Mouse (Mus musculus): ENCODE data around the gene Gm28635. TPM values are rescaled to one million over a fixed set of nuclear protein-coding genes. Genes with fewer than 3 reads are reported as not detected.
A peak's percentile ranks its signal among the peaks of the same experiment; 100 is the strongest.

The Gm28635 gene
- polyA plus RNA-seq, 1 experiment: not detected

- WGBS: 76% methylated on average over 3 of the region's 3 CpGs
- Histone ChIP-seq H3K27ac (ENCODE audit: control insufficient read depth, insufficient read depth, low read depth, low read length, poor library complexity) (no peak overlapping the region), H3K4me1 (ENCODE audit: control insufficient read depth, insufficient read depth, low read length) (peaks cover 1% of the 10 kb centered on the region), H3K4me3 (replicated peaks; ENCODE audit: control insufficient read depth, low read depth, low read length) (no peak overlapping the region)
- TF ChIP-seq POLR2A (IDR thresholded peaks at IDR 0.05; ENCODE audit: borderline replicate concordance, control insufficient read depth, low read depth, low read length) (no peak), CTCF (IDR thresholded peaks at IDR 0.05; ENCODE audit: control insufficient read depth, insufficient read depth, low read length) (no peak)
These were observed 50.8 kb downstream of the Gm28635 start for GRCm38 (mm10) chr2:84627036-84627435.

DNA sequence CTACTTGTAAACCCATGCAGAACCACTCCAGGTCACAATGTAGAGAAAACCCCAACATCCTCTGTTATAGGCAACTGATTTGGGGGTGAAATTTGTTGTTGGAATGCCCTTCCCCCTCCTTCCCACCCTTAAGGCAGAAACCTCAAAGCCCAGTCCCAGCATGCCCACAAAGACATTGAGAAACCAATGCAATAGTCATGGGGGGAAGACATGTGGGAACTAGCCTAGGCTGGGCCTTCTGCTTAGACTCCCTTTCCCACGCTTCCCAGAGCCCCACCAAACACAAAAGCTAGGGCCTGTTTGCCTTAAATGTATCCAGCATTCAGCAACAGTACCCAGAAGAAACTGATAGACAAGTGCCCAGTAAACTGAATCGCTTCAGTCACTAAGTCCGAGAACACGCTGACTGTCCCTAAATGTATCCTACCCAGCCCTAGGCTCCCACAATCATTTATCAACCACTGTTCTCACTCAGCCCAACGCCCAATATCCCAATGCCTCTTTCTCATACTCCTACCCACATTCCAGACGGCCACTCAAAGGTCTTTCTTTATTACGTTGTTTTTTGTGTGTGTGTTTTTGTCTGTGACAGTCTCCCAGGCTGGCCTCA is 51.4 kb downstream of the Gm28635 start:
- 79% methylated on average over 7 of the region's 7 CpGs for WGBS
- H3K4me3 ChIP-seq (replicated peaks; ENCODE audit: control insufficient read depth, low read depth, low read length): no peak overlapping the region
- no peak overlapping the region for H3K27ac ChIP-seq (ENCODE audit: control insufficient read depth, insufficient read depth, low read depth, low read length, poor library complexity)
- peaks cover 1% of the 10 kb centered on the region for H3K4me1 ChIP-seq (ENCODE audit: control insufficient read depth, insufficient read depth, low read length)
- TF ChIP-seq POLR2A (IDR thresholded peaks at IDR 0.05; ENCODE audit: borderline replicate concordance, control insufficient read depth, low read depth, low read length) (no peak), CTCF (IDR thresholded peaks at IDR 0.05; ENCODE audit: control insufficient read depth, insufficient read depth, low read length) (no peak)

DNA sequence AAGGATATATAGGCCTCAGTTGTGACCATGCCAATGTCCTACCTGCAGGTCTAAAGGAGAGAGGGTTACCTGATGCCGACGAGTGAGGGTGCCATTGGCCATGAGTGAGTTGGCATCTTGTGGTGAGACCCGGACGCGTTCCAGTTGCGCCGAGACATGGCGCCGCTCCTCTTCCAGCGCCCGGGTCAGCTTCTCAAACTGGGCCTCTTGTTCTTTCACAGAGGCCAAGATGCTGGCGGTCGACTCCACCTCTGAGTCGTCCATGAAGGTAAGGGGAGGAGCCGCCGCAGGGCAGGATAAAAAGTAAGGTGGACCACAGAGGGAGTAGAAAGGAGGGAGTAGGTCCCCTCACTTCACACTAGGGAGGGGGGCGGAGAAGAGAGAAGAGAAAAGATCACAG is 53.6 kb downstream of the Gm28635 start:
- WGBS: 92% methylated on average over 17 of the region's 17 CpGs
- no peak for TF ChIP-seq CTCF (IDR thresholded peaks at IDR 0.05; ENCODE audit: control insufficient read depth, insufficient read depth, low read length)
- no peak for TF ChIP-seq POLR2A (IDR thresholded peaks at IDR 0.05; ENCODE audit: borderline replicate concordance, control insufficient read depth, low read depth, low read length)
- peak overlapping the region; percentile 19; the same call in 1 of the 2 replicates for H3K27ac ChIP-seq (ENCODE audit: control insufficient read depth, insufficient read depth, low read depth, low read length, poor library complexity)
- H3K4me1 ChIP-seq (ENCODE audit: control insufficient read depth, insufficient read depth, low read length): peaks cover 1% of the 10 kb centered on the region
- no peak overlapping the region for H3K4me3 ChIP-seq (replicated peaks; ENCODE audit: control insufficient read depth, low read depth, low read length)

- no peak overlapping the region for H3K4me3 ChIP-seq (replicated peaks; ENCODE audit: control insufficient read depth, low read depth, low read length)
- peaks cover 1% of the 10 kb centered on the region for H3K4me1 ChIP-seq (ENCODE audit: control insufficient read depth, insufficient read depth, low read length)
- no peak overlapping the region for H3K27ac ChIP-seq (ENCODE audit: control insufficient read depth, insufficient read depth, low read depth, low read length, poor library complexity)
- no peak for TF ChIP-seq CTCF (IDR thresholded peaks at IDR 0.05; ENCODE audit: control insufficient read depth, insufficient read depth, low read length)
- no peak for TF ChIP-seq POLR2A (IDR thresholded peaks at IDR 0.05; ENCODE audit: borderline replicate concordance, control insufficient read depth, low read depth, low read length)
- WGBS: 23% methylated on average over 3 of the region's 3 CpGs
These were observed 54.3 kb downstream of the Gm28635 start for GRCm38 (mm10) chr2:84623428-84624119.

DNA sequence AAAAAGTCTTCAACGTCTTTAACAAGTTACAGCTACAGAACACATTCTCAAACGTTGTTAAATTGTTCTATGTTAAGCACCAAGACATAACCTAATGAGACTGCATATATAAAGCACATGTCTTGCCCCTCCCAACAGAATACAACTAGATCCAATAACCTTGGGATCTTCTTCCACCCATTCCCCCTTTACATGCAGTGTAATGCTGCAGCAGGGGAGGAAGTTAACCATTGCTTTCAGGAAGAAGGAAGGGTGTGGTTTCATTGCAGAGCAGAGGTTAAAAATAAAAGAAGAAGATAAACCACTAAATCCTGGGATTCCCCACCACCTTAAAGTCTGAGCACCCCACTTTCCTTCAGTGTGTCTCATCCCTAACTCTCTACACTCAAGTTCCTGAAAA is 55.2 kb downstream of the Gm28635 start:
- TF ChIP-seq CTCF (IDR thresholded peaks at IDR 0.05; ENCODE audit: control insufficient read depth, insufficient read depth, low read length) (no peak), POLR2A (IDR thresholded peaks at IDR 0.05; ENCODE audit: borderline replicate concordance, control insufficient read depth, low read depth, low read length) (no peak)
- peaks cover 1% of the 10 kb centered on the region for H3K4me1 ChIP-seq (ENCODE audit: control insufficient read depth, insufficient read depth, low read length)
- WGBS: 53% methylated on average over 2 of the region's 2 CpGs
- H3K4me3 ChIP-seq (replicated peaks; ENCODE audit: control insufficient read depth, low read depth, low read length): no peak overlapping the region
- H3K27ac ChIP-seq (ENCODE audit: control insufficient read depth, insufficient read depth, low read depth, low read length, poor library complexity): no peak overlapping the region

DNA sequence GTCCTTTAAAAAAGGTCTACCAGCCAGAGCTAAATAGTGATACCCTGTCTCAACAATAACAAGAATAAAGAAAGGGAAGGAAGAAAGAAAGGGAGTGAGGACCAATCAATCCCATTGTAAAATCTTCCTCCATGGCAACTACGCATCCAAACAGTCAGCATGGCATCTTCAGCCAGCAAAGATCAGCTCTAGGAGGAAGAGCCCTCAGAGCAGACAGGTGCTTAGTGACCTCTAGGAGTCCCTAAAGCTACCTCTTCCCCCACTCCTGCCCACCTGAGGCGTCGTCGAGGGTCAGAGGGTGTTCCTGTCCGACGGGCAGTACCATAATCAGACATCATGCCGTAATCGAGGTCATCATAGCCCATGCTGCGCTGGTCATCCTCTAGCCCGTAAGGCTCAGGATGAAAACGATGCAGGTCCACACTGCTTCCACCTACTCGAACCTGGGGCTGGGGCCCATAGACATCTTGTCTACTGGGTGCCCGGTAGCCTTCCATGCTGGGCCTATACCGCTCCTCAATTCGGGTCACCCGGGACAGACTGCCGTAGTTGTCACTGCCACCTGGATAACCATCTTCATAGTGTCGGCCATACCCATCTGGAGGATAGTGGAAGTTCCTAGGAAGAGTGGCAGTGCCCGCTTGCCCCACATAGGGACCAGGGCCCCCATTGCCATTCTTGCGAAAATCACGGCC is 58.0 kb downstream of the Gm28635 start:
- Histone ChIP-seq H3K27ac (ENCODE audit: control insufficient read depth, insufficient read depth, low read depth, low read length, poor library complexity) (no peak overlapping the region), H3K4me1 (ENCODE audit: control insufficient read depth, insufficient read depth, low read length) (peaks cover 1% of the 10 kb centered on the region; the same call in 1 of the 2 replicates), H3K4me3 (replicated peaks; ENCODE audit: control insufficient read depth, low read depth, low read length) (no peak overlapping the region)
- WGBS: 89% methylated on average over 21 of the region's 21 CpGs
- TF ChIP-seq POLR2A (IDR thresholded peaks at IDR 0.05; ENCODE audit: borderline replicate concordance, control insufficient read depth, low read depth, low read length): no peak
- TF ChIP-seq CTCF (IDR thresholded peaks at IDR 0.05; ENCODE audit: control insufficient read depth, insufficient read depth, low read length): no peak

DNA sequence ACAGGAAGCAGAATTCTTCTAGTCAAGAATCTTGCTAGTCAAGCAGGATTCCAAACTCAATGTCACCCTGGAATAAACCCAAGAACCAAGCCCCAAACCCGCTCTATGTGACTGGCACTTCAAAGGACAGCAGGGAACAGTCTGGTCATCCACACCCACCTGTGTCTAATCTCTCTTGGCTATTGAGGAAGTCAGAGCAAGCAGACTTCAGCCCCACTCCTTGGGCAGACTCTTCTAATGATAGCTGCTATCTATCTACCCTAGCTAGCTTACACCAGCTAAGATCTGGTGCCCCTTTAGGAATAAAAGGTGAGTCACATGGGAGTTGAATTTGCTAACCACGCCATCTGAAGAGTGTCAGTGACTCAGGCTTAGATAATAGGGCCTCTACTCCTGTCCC is 58.9 kb downstream of the Gm28635 start:
- Histone ChIP-seq H3K4me3 (replicated peaks; ENCODE audit: control insufficient read depth, low read depth, low read length) (no peak overlapping the region), H3K27ac (ENCODE audit: control insufficient read depth, insufficient read depth, low read depth, low read length, poor library complexity) (no peak overlapping the region), H3K4me1 (ENCODE audit: control insufficient read depth, insufficient read depth, low read length) (no peaks in the 10 kb centered on the region; the same call in 1 of the 2 replicates)
- TF ChIP-seq POLR2A (IDR thresholded peaks at IDR 0.05; ENCODE audit: borderline replicate concordance, control insufficient read depth, low read depth, low read length) (no peak), CTCF (IDR thresholded peaks at IDR 0.05; ENCODE audit: control insufficient read depth, insufficient read depth, low read length) (no peak)
- WGBS: 54% methylated on average over 2 of the region's 2 CpGs
